Mouse (Mus musculus) bone marrow, adult 2 months (tissue): ENCODE results near the gene Nav2.

Experiments used
- CTCF ChIP-seq: fragments of 200-500 bp; IDR thresholded peaks from 2 replicates; pipeline ENCODE4 v1.5.1; 2011; ENCODE audit warnings: low read length, control low read depth; ENCODE audit not compliant: control insufficient read depth, insufficient read depth
- POLR2A ChIP-seq: fragments of 200-500 bp; IDR thresholded peaks from 2 replicates; pipeline ENCODE4 v1.6.1; 2011; ENCODE audit warnings: low read depth, mild to moderate bottlenecking, control low read depth, low read length, borderline replicate concordance; ENCODE audit not compliant: control insufficient read depth

- TF ChIP-seq CTCF (no peak), POLR2A (no peak)
These were observed 639.9 kb downstream of the Nav2 start for GRCm38 (mm10) chr7:49548397-49548796.
